Mouse (Mus musculus): Measurements from ENCODE around the gene Scn1b. TPM values are rescaled to one million over a fixed set of nuclear protein-coding genes. Genes with fewer than 3 reads are reported as not detected.
A peak's percentile ranks its signal among the peaks of the same experiment; 100 is the strongest.

Scn1b gene
- polyA plus RNA-seq, 1 experiment from 2014 or later = 0.81 TPM

DNA sequence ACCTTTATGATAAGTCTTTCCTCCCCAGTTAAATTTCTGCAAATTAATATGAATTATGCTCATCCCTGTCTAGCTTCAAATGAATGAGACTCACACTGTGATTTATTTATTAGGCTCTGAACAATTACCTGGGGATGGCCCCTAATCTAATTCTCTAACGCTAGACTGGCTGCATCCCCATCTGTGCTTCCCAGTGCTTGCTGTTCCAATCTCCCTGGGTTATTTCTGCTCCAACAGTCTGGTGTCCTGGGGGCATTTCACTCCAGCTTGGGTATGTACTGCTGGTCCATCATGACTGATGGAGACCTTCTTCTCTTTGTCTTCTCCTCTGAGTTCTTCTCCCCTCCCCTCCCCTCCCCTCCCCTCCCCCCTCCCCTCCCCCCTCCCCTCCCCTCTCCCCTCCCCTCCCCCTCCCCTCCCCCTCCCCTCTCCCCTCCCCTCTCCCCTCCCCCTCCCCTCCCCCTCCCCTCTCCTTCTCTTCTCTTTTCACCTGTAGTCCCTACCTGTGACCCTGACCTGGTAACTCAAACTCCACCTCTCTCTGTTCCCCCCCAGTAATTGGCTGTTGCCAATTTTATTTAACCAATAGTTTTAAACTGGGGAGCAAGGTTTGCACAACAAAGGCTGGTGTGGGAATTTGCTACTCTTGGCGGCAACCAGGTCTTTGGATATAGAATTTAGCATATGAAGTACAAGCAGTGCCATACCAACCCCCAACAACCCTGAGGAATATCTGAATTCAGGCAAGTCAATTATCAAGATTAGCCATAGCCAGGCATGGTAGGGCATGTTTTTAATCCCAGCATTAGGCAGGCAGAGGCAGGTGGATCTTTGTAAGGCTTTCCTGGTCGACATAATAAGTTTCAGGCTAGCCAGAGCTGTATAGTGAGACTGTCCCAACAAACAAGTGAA is 37.1 kb upstream of the Scn1b start:
- no peaks in the 10 kb centered on the region for H3K9me3 ChIP-seq (replicated peaks; ENCODE audit: control insufficient read depth, low read length)
- 66% methylated on average over 3 of the region's 3 CpGs for WGBS
- H3K4me3 ChIP-seq (ENCODE audit: low read depth, low read length) = no peak overlapping the region
- no peak overlapping the region for H3K9ac ChIP-seq (replicated peaks; ENCODE audit: low read length)
- ATAC-seq (replicated peaks; ENCODE audit: insufficient number of reproducible peaks, low FRiP score, low TSS enrichment, low read depth) (no peak), DNase-seq (ENCODE audit: low spot score) (no peak)
- H3K4me2 ChIP-seq (ENCODE audit: low read depth, low read length) = no peak overlapping the region
- no peaks in the 10 kb centered on the region for H3K36me3 ChIP-seq (replicated peaks; ENCODE audit: control insufficient read depth, insufficient read depth, low read depth, low read length)
- no peaks in the 10 kb centered on the region for H3K27me3 ChIP-seq (ENCODE audit: control insufficient read depth, insufficient read depth, low read length)
- no peak overlapping the region for H3K27ac ChIP-seq (replicated peaks; ENCODE audit: low read depth, low read length)
- no peaks in the 10 kb centered on the region for H3K4me1 ChIP-seq (ENCODE audit: control insufficient read depth, insufficient read depth, low read length)

DNA sequence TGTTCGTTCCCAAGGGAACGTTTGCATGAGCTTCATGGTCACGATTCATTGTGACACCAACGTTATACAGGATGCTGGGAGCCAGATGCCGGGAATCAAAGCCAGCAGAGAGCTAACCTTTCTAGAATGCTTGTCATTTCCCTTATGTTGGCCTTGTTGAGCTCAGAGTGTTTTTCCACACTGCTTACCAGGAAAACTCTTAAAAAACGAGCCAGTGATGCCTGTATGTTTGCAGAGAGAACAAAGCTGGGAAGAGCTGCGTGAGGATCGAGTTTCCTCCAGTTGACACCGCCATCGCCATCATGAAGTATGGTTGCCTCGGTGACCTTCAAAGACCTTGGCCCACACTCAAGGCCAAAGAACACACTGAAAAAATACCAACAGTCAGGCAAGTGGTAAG is 35.5 kb upstream of the Scn1b start:
- no peak for ATAC-seq (replicated peaks; ENCODE audit: insufficient number of reproducible peaks, low FRiP score, low TSS enrichment, low read depth)
- no peak overlapping the region for H3K9ac ChIP-seq (replicated peaks; ENCODE audit: low read length)

DNA sequence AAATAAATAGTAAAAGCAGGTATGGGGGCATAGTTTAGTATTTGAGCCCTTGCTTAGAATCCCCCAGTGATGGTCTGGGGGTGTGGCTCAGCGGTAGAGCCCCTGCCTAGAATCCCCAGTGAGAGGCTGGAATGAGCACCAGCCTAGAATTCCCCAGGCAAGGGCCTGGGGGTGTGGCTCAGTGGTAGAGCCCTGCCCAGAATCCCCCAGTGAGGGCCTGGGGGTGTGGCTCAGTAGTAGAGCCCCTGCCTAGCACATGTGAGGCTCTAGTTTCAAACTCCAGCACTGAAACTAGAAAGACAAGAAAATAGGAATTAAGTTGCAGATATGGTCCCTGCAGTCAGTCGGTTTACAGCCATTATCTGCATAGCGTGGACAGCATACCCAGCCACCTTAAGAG is 35.0 kb upstream of the Scn1b start:
- no peak for DNase-seq (ENCODE audit: low spot score)
- Histone ChIP-seq H3K27ac (replicated peaks; ENCODE audit: low read depth, low read length) (no peak overlapping the region), H3K27me3 (ENCODE audit: control insufficient read depth, insufficient read depth, low read length) (no peaks in the 10 kb centered on the region), H3K9me3 (replicated peaks; ENCODE audit: control insufficient read depth, low read length) (no peaks in the 10 kb centered on the region), H3K4me1 (ENCODE audit: control insufficient read depth, insufficient read depth, low read length) (no peaks in the 10 kb centered on the region), H3K4me2 (ENCODE audit: low read depth, low read length) (no peak overlapping the region), H3K36me3 (replicated peaks; ENCODE audit: control insufficient read depth, insufficient read depth, low read depth, low read length) (no peaks in the 10 kb centered on the region), H3K4me3 (ENCODE audit: low read depth, low read length) (no peak overlapping the region), H3K9ac (replicated peaks; ENCODE audit: low read length) (no peak overlapping the region)
- 49% methylated on average over 3 of the region's 3 CpGs for WGBS
- ATAC-seq (replicated peaks; ENCODE audit: insufficient number of reproducible peaks, low FRiP score, low TSS enrichment, low read depth) = no peak

More for the DNA sequence above, 35.5 kb upstream of the Scn1b start:
- H3K4me3 ChIP-seq (ENCODE audit: low read depth, low read length) = no peak overlapping the region
- no peak overlapping the region for H3K4me2 ChIP-seq (ENCODE audit: low read depth, low read length)
- DNase-seq (ENCODE audit: low spot score) = no peak
- WGBS = 73% methylated on average over 11 of the region's 11 CpGs
- H3K27ac ChIP-seq (replicated peaks; ENCODE audit: low read depth, low read length) = no peak overlapping the region
- H3K27me3 ChIP-seq (ENCODE audit: control insufficient read depth, insufficient read depth, low read length) = no peaks in the 10 kb centered on the region
- H3K4me1 ChIP-seq (ENCODE audit: control insufficient read depth, insufficient read depth, low read length) = no peaks in the 10 kb centered on the region
- H3K9me3 ChIP-seq (replicated peaks; ENCODE audit: control insufficient read depth, low read length) = no peaks in the 10 kb centered on the region
- no peaks in the 10 kb centered on the region for H3K36me3 ChIP-seq (replicated peaks; ENCODE audit: control insufficient read depth, insufficient read depth, low read depth, low read length)

DNA sequence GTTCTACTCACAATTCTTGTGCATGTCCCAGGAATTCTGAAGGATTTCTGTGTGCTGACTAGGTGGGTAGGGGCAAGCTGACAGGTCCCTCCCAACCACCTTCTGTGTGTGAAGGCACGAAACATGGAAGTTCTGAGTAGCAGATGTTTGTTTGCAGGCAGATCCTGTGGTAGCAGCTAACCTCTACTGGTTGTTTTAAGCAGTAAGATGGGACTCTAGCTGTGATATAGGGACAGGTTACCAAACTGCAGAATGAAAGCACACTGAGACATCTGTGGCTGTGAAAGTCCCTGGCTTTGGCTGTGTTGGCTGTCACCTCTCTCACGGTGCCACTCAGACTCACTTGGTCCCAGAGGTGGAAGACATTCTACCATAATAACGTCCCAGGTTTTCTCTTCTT is 34.4 kb upstream of the Scn1b start:
- Histone ChIP-seq H3K4me3 (ENCODE audit: low read depth, low read length) (no peak overlapping the region), H3K27ac (replicated peaks; ENCODE audit: low read depth, low read length) (no peak overlapping the region), H3K4me1 (ENCODE audit: control insufficient read depth, insufficient read depth, low read length) (no peaks in the 10 kb centered on the region), H3K9me3 (replicated peaks; ENCODE audit: control insufficient read depth, low read length) (no peaks in the 10 kb centered on the region), H3K36me3 (replicated peaks; ENCODE audit: control insufficient read depth, insufficient read depth, low read depth, low read length) (no peaks in the 10 kb centered on the region), H3K9ac (replicated peaks; ENCODE audit: low read length) (no peak overlapping the region), H3K27me3 (ENCODE audit: control insufficient read depth, insufficient read depth, low read length) (no peaks in the 10 kb centered on the region), H3K4me2 (ENCODE audit: low read depth, low read length) (no peak overlapping the region)
- no peak for ATAC-seq (replicated peaks; ENCODE audit: insufficient number of reproducible peaks, low FRiP score, low TSS enrichment, low read depth)
- 73% methylated on average over 3 of the region's 3 CpGs for WGBS
- no peak for DNase-seq (ENCODE audit: low spot score)

DNA sequence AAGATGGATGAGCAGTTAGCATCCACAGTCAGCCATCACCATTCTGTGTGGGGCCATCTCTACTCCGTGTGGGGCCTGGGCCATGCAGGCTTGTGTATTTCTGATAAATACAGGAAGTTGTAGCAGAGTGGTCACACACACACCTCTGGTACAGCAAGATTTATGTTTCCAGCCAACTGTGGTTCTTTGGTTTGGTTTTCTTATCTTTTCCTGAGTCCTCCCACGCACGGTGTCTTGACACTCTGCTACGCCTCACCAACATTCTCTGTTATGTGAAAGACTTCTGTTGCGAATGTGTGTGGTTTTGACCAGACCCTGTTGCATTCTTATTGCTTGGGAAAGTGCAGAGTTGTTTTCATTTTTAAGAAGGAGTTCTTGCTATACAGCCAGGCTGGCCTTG is 34.0 kb upstream of the Scn1b start:
- Histone ChIP-seq H3K27ac (replicated peaks; ENCODE audit: low read depth, low read length) (no peak overlapping the region), H3K9ac (replicated peaks; ENCODE audit: low read length) (no peak overlapping the region), H3K9me3 (replicated peaks; ENCODE audit: control insufficient read depth, low read length) (no peaks in the 10 kb centered on the region), H3K27me3 (ENCODE audit: control insufficient read depth, insufficient read depth, low read length) (no peaks in the 10 kb centered on the region), H3K4me1 (ENCODE audit: control insufficient read depth, insufficient read depth, low read length) (no peaks in the 10 kb centered on the region), H3K36me3 (replicated peaks; ENCODE audit: control insufficient read depth, insufficient read depth, low read depth, low read length) (no peaks in the 10 kb centered on the region), H3K4me3 (ENCODE audit: low read depth, low read length) (no peak overlapping the region), H3K4me2 (ENCODE audit: low read depth, low read length) (no peak overlapping the region)
- DNase-seq (ENCODE audit: low spot score) (no peak), ATAC-seq (replicated peaks; ENCODE audit: insufficient number of reproducible peaks, low FRiP score, low TSS enrichment, low read depth) (no peak)
- WGBS = 93% methylated on average over 5 of the region's 5 CpGs

DNA sequence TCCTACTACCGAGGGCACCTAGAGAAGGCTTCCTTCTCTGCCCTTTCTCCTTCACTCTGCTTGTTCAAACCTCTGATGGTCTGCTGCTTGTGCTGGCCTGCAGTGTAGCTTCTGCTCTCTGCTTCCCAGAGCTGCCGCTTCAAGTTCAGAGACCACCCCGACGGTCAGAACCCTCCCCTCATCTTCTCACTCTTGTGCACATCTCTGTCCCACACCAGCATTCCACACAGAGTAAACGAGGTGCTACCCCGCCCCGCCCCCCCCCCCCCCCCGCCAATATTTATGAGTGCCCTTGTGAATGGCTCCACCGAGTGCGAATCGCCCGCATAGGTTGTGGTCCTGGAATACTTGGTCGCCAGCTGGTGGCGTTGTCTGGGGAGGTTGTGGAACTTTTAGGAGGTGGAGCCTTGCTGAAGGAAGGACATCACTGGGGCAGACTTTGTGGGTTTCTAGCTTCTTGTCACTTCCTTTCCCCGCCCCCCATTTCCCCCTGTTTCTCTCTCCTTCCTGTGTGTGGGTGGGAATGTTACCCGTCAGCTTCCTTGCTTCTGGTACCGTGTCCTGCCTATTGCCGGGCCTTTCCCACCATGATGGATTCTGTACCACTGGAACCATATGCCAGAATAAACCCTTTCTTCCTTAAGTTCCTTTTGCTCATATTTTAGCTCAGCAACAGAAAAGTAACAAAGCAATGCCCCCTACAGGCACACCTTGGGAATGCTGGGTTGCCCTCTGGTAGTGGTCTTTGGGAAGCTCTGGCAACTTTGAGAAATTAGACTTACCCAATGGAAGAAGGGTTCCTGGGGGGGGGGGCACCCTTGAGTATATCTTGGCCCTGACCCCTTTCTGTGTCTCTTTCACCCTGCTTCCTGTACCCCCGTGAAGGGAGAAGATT is 29.5 kb upstream of the Scn1b start:
- ATAC-seq (replicated peaks; ENCODE audit: insufficient number of reproducible peaks, low FRiP score, low TSS enrichment, low read depth) = no peak
- 39% methylated on average over 18 of the region's 19 CpGs for WGBS
- peak; percentile 51 for DNase-seq (ENCODE audit: low spot score)
- H3K4me2 ChIP-seq (ENCODE audit: low read depth, low read length) = no peak overlapping the region
- no peaks in the 10 kb centered on the region for H3K27me3 ChIP-seq (ENCODE audit: control insufficient read depth, insufficient read depth, low read length)
- no peak overlapping the region for H3K9ac ChIP-seq (replicated peaks; ENCODE audit: low read length)
- no peaks in the 10 kb centered on the region for H3K9me3 ChIP-seq (replicated peaks; ENCODE audit: control insufficient read depth, low read length)
- no peaks in the 10 kb centered on the region for H3K36me3 ChIP-seq (replicated peaks; ENCODE audit: control insufficient read depth, insufficient read depth, low read depth, low read length)
- H3K27ac ChIP-seq (replicated peaks; ENCODE audit: low read depth, low read length) = no peak overlapping the region
- no peak overlapping the region for H3K4me3 ChIP-seq (ENCODE audit: low read depth, low read length)
- H3K4me1 ChIP-seq (ENCODE audit: control insufficient read depth, insufficient read depth, low read length) = no peaks in the 10 kb centered on the region

DNA sequence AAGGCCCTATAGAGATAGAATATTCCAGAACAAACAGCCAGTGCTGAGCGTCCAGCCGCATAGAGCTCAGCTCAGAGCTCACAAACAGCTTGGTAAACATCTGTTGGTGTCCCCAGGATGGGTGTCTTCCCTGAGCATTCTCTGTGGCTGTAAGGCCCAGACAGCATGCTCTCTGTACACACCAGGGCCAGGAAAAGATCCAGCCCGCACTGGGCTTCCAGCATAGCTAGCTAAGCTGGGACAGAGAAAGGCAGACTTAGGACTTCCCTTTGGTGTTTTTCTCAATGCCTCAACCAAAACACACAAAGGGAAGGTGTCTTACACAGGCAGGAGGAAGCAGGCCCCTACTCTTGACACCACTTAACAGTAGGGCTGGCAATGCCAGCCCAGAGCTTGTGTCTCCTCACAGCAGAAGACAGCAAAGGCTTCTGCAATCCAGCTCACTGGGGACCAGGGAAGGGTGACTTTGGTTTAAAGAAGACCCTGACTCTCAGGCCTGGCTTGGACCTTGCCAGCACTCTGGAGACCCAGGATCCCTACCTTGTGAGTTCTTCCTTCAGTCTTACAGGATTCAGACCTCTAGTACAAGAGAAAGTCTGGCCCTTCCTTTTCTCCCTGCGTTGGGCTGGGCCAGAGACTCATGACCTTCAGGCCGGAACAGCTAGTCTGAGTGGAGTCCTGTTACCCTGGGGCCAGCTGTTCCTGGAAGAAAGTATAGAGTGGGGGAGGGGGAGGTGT is 28.7 kb upstream of the Scn1b start, which contains the start of gene Gramd1a:
TSS of gene Gramd1a (minus strand) at position 601 of the 738 bp plus-strand sequence.
- Histone ChIP-seq H3K36me3 (replicated peaks; ENCODE audit: control insufficient read depth, insufficient read depth, low read depth, low read length) (no peaks in the 10 kb centered on the region), H3K4me3 (ENCODE audit: low read depth, low read length) (no peak within 1 kb of the TSS), H3K9ac (replicated peaks; ENCODE audit: low read length) (no peak within 1 kb of the TSS), H3K4me2 (ENCODE audit: low read depth, low read length) (no peak within 1 kb of the TSS), H3K4me1 (ENCODE audit: control insufficient read depth, insufficient read depth, low read length) (no peaks in the 10 kb centered on the region), H3K9me3 (replicated peaks; ENCODE audit: control insufficient read depth, low read length) (no peaks in the 10 kb centered on the region), H3K27me3 (ENCODE audit: control insufficient read depth, insufficient read depth, low read length) (no peaks in the 10 kb centered on the region), H3K27ac (replicated peaks; ENCODE audit: low read depth, low read length) (no peak within 1 kb of the TSS)
- 60% methylated on average over 5 of the region's 5 CpGs for WGBS
- ATAC-seq (replicated peaks; ENCODE audit: insufficient number of reproducible peaks, low FRiP score, low TSS enrichment, low read depth) (no peak), DNase-seq (ENCODE audit: low spot score) (peak; percentile 39)
